Mouse (Mus musculus) gastrocnemius, adult 2 months (tissue): ENCODE measurements around the gene Adamts14. TPM values are rescaled to one million over a fixed set of nuclear protein-coding genes. Genes with fewer than 3 reads are reported as not detected.

Source experiments
- DNase-seq: peaks from one replicate; pipeline ENCODE4 v3.0.0; 2022
- H3K27ac ChIP-seq: fragments of 200-600 bp; 2 replicates; pipeline ENCODE4 v1.8.1; 2022; ENCODE audit warnings: mild to moderate bottlenecking
- H3K4me3 ChIP-seq: fragments of 200-600 bp; 2 replicates; pipeline ENCODE4 v1.8.1; 2022; ENCODE audit warnings: mild to moderate bottlenecking, moderate library complexity
- CTCF ChIP-seq: fragments of 200-600 bp; IDR thresholded peaks from 2 replicates; pipeline ENCODE4 v1.8.1; 2022; ENCODE audit warnings: antibody characterized with exemption, mild to moderate bottlenecking, moderate library complexity
- intact Hi-C: fragments of 180-260 bp; cut with DNase I; formaldehyde crosslinking; loops from one replicate; pipeline ENCODE4 v1.15.1; 2025
- total RNA-seq, 2 experiments: library from RNA; stranded (reverse); gene quantifications; 2 replicates each; pipeline ENCODE4 v1.2.3; 2021

Gene Adamts14
- total RNA-seq, 2 experiments from 2014 or later = 0.43 to 1.5 TPM

DNA sequence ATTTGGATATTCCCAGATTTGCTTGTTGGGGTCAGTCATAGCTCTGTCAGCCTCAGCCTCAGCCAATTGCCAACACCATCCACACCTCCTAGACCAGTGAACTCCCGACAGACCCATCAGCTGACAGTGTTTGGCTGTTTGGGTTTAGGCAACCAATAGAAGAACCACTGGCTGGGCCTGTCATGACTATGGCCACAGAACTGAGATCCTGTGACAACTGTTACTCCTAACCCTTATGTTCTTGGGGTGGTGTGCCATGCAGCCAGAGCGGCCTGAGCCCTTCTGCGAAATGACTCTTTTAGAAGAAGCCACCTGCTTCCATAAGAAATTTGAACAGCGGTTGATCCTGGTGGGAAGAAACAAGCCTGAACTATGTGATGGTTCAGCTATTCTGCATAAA lies 62.1 kb downstream of the Adamts14 start:
- intact Hi-C loops = loop anchor here (5.0 kb wide), 2 partner anchors 51 to 66 kb away; no protein-coding TSS in a partner anchor
- no peak overlapping the region for H3K4me3 ChIP-seq
- TF ChIP-seq CTCF = no peak
- DNase-seq = no peak
- H3K27ac ChIP-seq = no peak overlapping the region

- Histone ChIP-seq H3K27ac (no peak overlapping the region), H3K4me3 (no peak overlapping the region)
- TF ChIP-seq CTCF = no peak
- no peak for DNase-seq
- intact Hi-C loops = no loop called here
Measured at GRCm38 (mm10) chr10:61208114-61208684, 65.0 kb downstream of the Adamts14 start.

DNA sequence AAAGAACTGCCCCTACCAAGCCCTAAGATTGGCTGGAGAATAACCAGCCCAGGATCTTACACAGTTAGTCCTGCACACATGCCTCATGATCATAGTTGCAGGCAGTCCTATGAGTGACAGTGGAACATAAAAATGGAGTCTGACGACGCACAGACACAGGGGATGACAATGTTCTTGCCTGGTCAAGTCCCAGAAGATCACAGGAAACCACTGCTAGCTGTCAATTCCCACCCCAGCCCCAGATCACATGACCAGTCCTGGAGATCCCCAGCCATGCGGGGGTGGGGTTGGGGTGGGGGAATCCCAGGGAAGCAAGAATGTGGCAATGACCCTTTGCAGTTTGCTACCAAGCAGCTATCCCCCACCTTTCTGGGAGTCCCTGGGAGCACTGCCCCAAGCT lies 69.3 kb downstream of the Adamts14 start:
- TF ChIP-seq CTCF = no peak
- H3K4me3 ChIP-seq = no peak overlapping the region
- no peak overlapping the region for H3K27ac ChIP-seq
- no peak for DNase-seq
- intact Hi-C loops = loop anchor here (5.0 kb wide), 1 partner anchor 198 kb away; no protein-coding TSS in a partner anchor

DNA sequence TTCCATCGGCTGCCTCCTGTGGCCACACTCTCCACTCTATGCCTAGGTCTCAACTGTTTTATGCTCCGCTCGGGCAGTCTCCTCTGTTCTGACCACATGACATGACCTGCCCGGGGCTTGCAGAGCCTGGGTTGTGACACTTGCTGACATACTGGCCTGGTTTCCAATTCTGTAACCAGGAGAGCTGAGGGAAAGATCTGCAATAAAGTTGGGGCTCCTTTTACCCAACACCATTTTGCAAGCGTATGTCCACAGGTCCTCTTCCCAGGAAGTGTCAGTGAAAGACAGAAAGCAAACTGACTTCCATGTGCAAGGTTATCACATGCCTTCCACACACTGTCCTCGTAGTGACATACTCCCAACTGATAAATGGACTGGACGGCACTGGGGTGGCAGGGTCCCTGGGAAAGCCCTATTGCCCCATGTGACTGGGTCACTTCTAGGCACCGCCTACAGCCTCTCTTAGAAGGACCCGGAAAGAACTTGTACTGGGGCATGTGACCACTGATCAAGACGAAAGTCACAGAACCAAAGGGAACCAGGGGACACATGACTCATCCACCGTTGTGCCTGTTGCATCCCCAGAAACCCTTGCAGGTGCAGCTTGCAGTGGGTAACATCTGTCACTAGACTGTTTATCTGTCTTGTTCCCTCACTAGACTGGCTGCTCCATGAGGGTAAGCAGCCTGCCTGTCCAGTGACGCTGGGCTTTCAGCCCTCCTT lies 71.5 kb downstream of the Adamts14 start:
- H3K4me3 ChIP-seq = no peak overlapping the region
- intact Hi-C loops = loop anchor here (5.0 kb wide), 1 partner anchor 201 kb away; no protein-coding TSS in a partner anchor
- no peak for DNase-seq
- H3K27ac ChIP-seq = no peak overlapping the region
- TF ChIP-seq CTCF = no peak

- H3K4me3 ChIP-seq = no peak overlapping the region
- no peak overlapping the region for H3K27ac ChIP-seq
- TF ChIP-seq CTCF = no peak
- intact Hi-C loops = loop anchor here (5.0 kb wide), 1 partner anchor 201 kb away; no protein-coding TSS in a partner anchor
- no peak for DNase-seq
Measured at GRCm38 (mm10) chr10:61200998-61201397, 72.2 kb downstream of the Adamts14 start.

DNA sequence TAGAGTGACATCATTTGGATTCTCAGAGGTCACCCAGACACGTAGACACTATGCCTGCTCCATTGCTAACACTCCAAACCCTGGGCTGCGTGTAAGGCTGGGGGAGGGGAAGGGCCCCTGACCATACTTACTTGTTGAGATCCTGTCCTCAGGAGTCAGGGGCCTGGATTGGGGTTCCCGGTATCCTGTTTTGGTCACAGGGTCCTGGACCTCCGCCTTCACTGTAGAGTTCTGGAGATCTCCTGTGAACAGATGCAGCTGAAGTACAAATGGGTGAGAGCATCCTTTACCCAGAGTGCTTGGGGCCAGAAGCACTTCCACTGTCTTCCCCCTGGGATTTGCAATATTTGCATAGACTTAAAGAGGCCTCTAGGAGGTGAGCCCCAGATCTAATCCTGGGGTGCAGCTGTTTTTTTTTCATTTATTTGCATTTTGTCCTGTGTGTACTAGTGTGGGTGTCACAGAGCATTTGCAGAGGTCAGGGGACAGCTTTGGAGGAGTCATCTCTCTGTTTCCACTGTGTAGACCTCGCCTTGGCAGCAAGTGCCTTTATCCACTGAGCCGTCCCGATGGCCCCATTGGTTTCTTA lies 72.9 kb downstream of the Adamts14 start:
- DNase-seq = no peak
- intact Hi-C loops = loop anchor here (5.0 kb wide), 1 partner anchor 202 kb away; no protein-coding TSS in a partner anchor

DNA sequence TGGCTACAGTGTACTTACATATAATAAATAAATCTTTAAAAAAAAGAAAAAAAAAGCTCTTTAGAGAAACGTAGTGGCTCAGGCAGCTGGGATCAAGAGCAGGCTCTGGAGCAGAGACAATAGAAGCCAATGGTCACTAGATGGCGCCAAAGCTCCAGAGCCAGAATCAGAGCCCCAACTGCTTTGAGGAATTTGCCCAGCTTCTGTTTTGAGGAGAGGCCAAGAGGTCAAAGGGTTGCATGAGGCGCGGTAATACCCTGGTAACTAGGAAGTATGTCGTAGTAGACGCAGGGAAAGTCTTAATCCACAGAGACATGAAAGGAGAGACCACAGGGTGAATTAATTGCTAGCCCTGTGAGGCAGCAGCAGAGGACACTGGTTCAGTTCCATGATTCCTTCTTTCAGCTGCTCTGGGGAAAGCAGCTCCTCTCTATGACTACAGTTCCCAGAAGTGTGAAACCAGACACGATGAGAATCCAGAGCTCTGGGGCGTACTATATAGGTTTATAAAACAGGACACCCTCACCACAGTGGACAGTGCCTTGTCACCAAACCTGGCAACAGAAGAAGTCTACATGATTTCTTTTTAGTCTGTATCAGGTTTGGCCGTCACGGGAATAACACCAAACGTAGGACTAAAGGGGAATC lies 73.5 kb downstream of the Adamts14 start:
- peak; percentile 99 for TF ChIP-seq CTCF
- intact Hi-C loops = loop anchor here (1.0 to 5.0 kb wide), 2 partner anchors 138 to 203 kb away; no protein-coding TSS in a partner anchor
- peak; percentile 78 for DNase-seq
- Histone ChIP-seq H3K4me3 (no peak overlapping the region), H3K27ac (no peak overlapping the region)

More for the DNA sequence above, 72.9 kb downstream of the Adamts14 start:
- TF ChIP-seq CTCF = no peak
- H3K4me3 ChIP-seq = no peak overlapping the region
- H3K27ac ChIP-seq = no peak overlapping the region

DNA sequence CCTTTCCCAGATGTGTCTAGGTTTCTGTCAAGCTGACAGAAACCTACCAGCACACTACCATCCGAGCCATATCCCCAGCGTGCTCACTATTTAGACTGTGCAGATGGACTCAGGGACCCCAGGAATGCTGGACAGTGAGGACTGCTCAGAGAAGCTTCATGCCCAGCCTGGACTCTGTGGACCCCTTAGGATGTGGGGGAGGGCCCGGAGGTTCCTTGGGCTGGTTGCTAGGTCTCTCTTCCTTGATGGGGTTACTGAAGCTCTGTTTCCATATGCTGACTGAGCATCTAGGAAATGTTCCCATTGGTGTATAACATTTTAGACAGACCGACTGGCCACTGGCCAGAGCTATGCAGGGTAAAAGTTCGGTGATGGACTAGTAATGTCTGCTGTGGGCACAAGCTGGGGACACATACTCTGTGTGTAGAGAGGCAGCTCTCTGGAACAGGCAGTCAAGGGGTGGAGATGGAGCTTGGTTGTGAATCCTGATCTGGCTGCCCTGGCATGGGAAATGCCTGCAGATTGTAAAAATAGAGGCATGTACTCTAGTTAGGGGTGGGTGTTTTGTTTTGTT lies 77.4 kb downstream of the Adamts14 start:
- Histone ChIP-seq H3K4me3 (no peak overlapping the region), H3K27ac (no peak overlapping the region)
- DNase-seq = no peak
- no peak for TF ChIP-seq CTCF
- intact Hi-C loops = no loop called here

GRCm38 (mm10) chr10:61195216-61195615 lies 78.0 kb downstream of the Adamts14 start:
- Histone ChIP-seq H3K27ac (no peak overlapping the region), H3K4me3 (no peak overlapping the region)
- no peak for TF ChIP-seq CTCF
- intact Hi-C loops = no loop called here
- no peak for DNase-seq

GRCm38 (mm10) chr10:61194611-61195010 lies 78.6 kb downstream of the Adamts14 start:
- intact Hi-C loops = no loop called here
- Histone ChIP-seq H3K27ac (no peak overlapping the region), H3K4me3 (no peak overlapping the region)
- no peak for TF ChIP-seq CTCF
- peak; percentile 66 for DNase-seq

GRCm38 (mm10) chr10:61188010-61188409 lies 85.2 kb downstream of the Adamts14 start:
- Histone ChIP-seq H3K27ac (no peak overlapping the region), H3K4me3 (no peak overlapping the region)
- DNase-seq = no peak
- TF ChIP-seq CTCF = no peak
- intact Hi-C loops = no loop called here

- intact Hi-C loops = no loop called here
Measured at GRCm38 (mm10) chr10:61187001-61187400, 86.2 kb downstream of the Adamts14 start.

More at GRCm38 (mm10) chr10:61187001-61187400, 86.2 kb downstream of the Adamts14 start:
- Histone ChIP-seq H3K4me3 (no peak overlapping the region), H3K27ac (no peak overlapping the region)
- DNase-seq = no peak
- no peak for TF ChIP-seq CTCF
